Comparison of ENCODE assay signal across 27 mouse cellular contexts in genomic region chr10:36557673-36558072, GRCm38 (mm10). TPM values are rescaled to one million over a fixed set of nuclear protein-coding genes. Genes with fewer than 3 reads are reported as not detected.
A peak's percentile ranks its signal among the peaks of the same experiment; 100 is the strongest.
DNase-seq lines count a peak whose midpoint lies in the region; ATAC-seq and TF ChIP-seq lines count a peak whose summit lies in the region.
"Had no signal": no experiment of that assay in that cellular context is flagged by ENCODE, and none has a peak within 500 bp of the region (broad histone marks: within the 10 kb centered on the region; RNA-seq: fewer than 3 reads in every experiment).

No protein-coding gene starts in this region.

- WGBS in forebrain, embryonic 15.5 days: 83% methylated on average over 6 of the region's 6 CpGs
- 92% methylated on average over 6 of the region's 6 CpGs for WGBS in forebrain, embryonic 12.5 days

- H3K27me3 ChIP-seq in forebrain, embryonic 15.5 days: no peaks in the 10 kb centered on the region
- no peaks in the 10 kb centered on the region for H3K27me3 ChIP-seq in forebrain, embryonic 12.5 days
- H3K27me3 ChIP-seq: CH12.LX; embryonic facial prominence, embryonic 12.5 days; Patski had no signal

- peak overlapping the region; percentile 27; the same call in 1 of the 2 replicates for H3K27ac ChIP-seq in forebrain, embryonic 15.5 days (replicated peaks)
- H3K27ac ChIP-seq in forebrain, embryonic 12.5 days: no peak overlapping the region
- peak overlapping the region; percentile 67 for H3K27ac ChIP-seq in gastrocnemius, adult 2 months
- H3K27ac ChIP-seq: embryonic facial prominence, embryonic 10.5 days; embryonic facial prominence, embryonic 12.5 days had no signal

- no peak for ATAC-seq in forebrain, embryonic 15.5 days (replicated peaks)
- ATAC-seq in forebrain, embryonic 12.5 days (ENCODE audit: low FRiP score): no peak
- ATAC-seq in frontal cortex, adult (ENCODE audit: low TSS enrichment): peak; percentile 75
- ATAC-seq: activated CD4-positive, CD25-positive, alpha-beta regulatory T cell, adult 4 months; CD4-positive, CD25-positive, alpha-beta regulatory T cell, adult 4 months; forebrain, embryonic 16.5 days; Patski had no signal

- intact Hi-C loops in gastrocnemius, adult 2 months (cut with DNase I): no loop called here

- no peak overlapping the region for H3K9ac ChIP-seq in forebrain, embryonic 15.5 days (replicated peaks)
- no peak overlapping the region for H3K9ac ChIP-seq in forebrain, embryonic 12.5 days
- H3K9ac ChIP-seq: embryonic facial prominence, embryonic 12.5 days had no signal

- 0 out of 2 replicates have a peak, but pooled peaks cover 6% of the 10 kb centered on the region for H3K4me1 ChIP-seq in forebrain, embryonic 15.5 days
- 0 out of 2 replicates have a peak, but pooled peaks cover 2% of the 10 kb centered on the region for H3K4me1 ChIP-seq in forebrain, embryonic 12.5 days
- H3K4me1 ChIP-seq: embryonic facial prominence, embryonic 10.5 days; embryonic facial prominence, embryonic 12.5 days had no signal

- no peak overlapping the region for H3K4me2 ChIP-seq in forebrain, embryonic 15.5 days (replicated peaks)
- H3K4me2 ChIP-seq in forebrain, embryonic 12.5 days: no peak overlapping the region
- H3K4me2 ChIP-seq: embryonic facial prominence, embryonic 12.5 days had no signal

- H3K9me3 ChIP-seq in forebrain, embryonic 15.5 days: no peaks in the 10 kb centered on the region
- H3K9me3 ChIP-seq in forebrain, embryonic 12.5 days: no peaks in the 10 kb centered on the region
- H3K9me3 ChIP-seq: embryonic facial prominence, embryonic 10.5 days; embryonic facial prominence, embryonic 12.5 days; G1E had no signal

- TF ChIP-seq CTCF in gastrocnemius, adult 2 months (IDR thresholded peaks at IDR 0.05): no peak

- no peaks in the 10 kb centered on the region for H3K36me3 ChIP-seq in forebrain, embryonic 15.5 days
- no peaks in the 10 kb centered on the region for H3K36me3 ChIP-seq in forebrain, embryonic 12.5 days (replicated peaks)
- H3K36me3 ChIP-seq: embryonic facial prominence, embryonic 10.5 days; embryonic facial prominence, embryonic 12.5 days; G1E had no signal

- H3K4me3 ChIP-seq in forebrain, embryonic 15.5 days: no peak overlapping the region
- no peak overlapping the region for H3K4me3 ChIP-seq in forebrain, embryonic 12.5 days (replicated peaks)
- H3K4me3 ChIP-seq in gastrocnemius, adult 2 months: no peak overlapping the region
- H3K4me3 ChIP-seq: embryonic facial prominence, embryonic 10.5 days; embryonic facial prominence, embryonic 12.5 days had no signal

- no peak for DNase-seq in frontal cortex, postnatal 14 days (ENCODE audit: low spot score in 2 of 2)
- DNase-seq in gastrocnemius, adult 2 months: no peak
- no peak for DNase-seq in gastrocnemius, postnatal 4 days (ENCODE audit: low spot score in 2 of 2)
- peak; percentile 35 for DNase-seq in brain, adult 2 months (ENCODE audit: low read depth, low spot score)
- no peak for DNase-seq in embryo, embryonic 11 days
- DNase-seq: adrenal gland, adult 8-10 months; adrenal gland, postnatal 14 days; adrenal gland, postnatal 36 days; B cell, adult 2 months; cerebellum, adult 11 months; cerebellum, adult 18-20 months; cerebellum, adult 8-10 months; cerebellum, adult 9-11 months; cerebellum, postnatal 14 days; cerebellum, postnatal 36 days had no signal

RNA-seq across cellular contexts. Expression of gene Hs3st5, which starts 51.1 kb away (rescaled TPM):
- polyA plus RNA-seq in forebrain, embryonic 15.5 days (2015; fragmentation: Nextera tagmentation; extraction: Ambion mirVana): 7.4 and 9.9 TPM in 2 replicates
- polyA plus RNA-seq in forebrain, embryonic 12.5 days (2016; fragmentation: Nextera tagmentation; extraction: Ambion mirVana): 3.8 and 4.1 TPM in 2 replicates
- total RNA-seq in gastrocnemius, adult 2 months (2021): 1 to 10 TPM; 5.2 to 8.5 TPM
- under 1 TPM; 0.29 to 0.52 TPM for total RNA-seq in gastrocnemius, postnatal 4 days (2021)
- total RNA-seq: CH12.LX; common myeloid progenitor, adult 5-6 weeks had no signal
- polyA plus RNA-seq: activated CD4-positive, CD25-positive, alpha-beta regulatory T cell, adult 4 months; CD4-positive, CD25-positive, alpha-beta regulatory T cell, adult 4 months; G1E had no signal

Comparison
In these comparisons a context has a peak if more than half of its experiments do, and no peak if none do; other contexts are left out.
1. RNA of gene Hs3st5, which starts 51.1 kb away (total RNA-seq): 5.2 to 8.5 TPM in gastrocnemius, adult 2 months; 0.29 to 0.52 TPM in gastrocnemius, postnatal 4 days; every median in the first group is over 4 times any median in the second.